Mouse (Mus musculus): ENCODE data around the gene Dclk3.

The Dclk3 gene

DNA sequence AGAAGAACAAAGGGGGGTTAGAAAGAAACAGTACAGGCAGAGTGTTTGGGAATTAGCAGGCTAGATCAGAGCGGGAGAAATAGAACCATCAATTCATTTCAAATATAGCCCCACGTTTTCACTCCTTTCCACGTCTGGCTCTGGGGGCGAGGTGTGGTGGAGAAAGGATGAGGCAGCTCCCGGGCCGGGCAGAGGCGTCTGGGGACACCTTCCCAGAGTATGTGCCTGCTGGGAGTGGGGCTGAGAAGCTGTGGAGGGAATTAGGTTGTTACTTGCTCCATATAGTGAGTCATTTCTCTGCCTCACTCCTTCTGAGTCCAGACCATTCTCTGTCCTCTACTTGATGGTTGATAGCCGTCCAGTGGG, 938 bp downstream of the Dclk3 start:
- in situ Hi-C loops (cut with MboI, MseI) = no loop called here

DNA sequence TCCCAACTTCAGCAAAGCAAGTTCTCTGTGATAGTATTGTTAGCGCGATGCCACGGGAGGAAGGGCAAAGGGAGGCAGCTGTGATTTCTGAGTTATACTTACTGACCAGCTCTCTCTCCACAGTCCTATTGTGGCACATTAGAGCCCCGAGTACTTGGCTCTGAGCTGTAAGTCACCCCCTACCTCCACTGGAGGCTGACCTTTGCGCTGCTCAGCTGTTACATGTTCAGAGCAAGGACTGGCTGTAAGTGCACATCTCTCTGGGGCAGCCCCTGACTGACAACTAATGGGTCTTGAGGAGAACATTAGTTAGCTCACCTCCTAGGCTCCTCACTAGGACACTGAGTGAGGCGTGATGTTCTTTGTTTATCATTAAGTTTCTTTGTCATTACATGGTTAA, 1.6 kb downstream of the Dclk3 start:
- in situ Hi-C loops (cut with MboI, MseI) = no loop called here

- in situ Hi-C loops (cut with MboI, MseI) = no loop called here
Measured at GRCm38 (mm10) chr9:111441151-111441550, 2.3 kb downstream of the Dclk3 start.

- in situ Hi-C loops (cut with MboI, MseI) = no loop called here
Measured at GRCm38 (mm10) chr9:111446204-111446603, 7.3 kb downstream of the Dclk3 start.

- in situ Hi-C loops (cut with MboI, MseI) = no loop called here
Measured at GRCm38 (mm10) chr9:111448976-111449375, 10.1 kb downstream of the Dclk3 start.

GRCm38 (mm10) chr9:111449880-111450279, 11.0 kb downstream of the Dclk3 start:
- in situ Hi-C loops (cut with MboI, MseI) = no loop called here

- in situ Hi-C loops (cut with MboI, MseI) = no loop called here
Measured at GRCm38 (mm10) chr9:111450853-111451404, 12.0 kb downstream of the Dclk3 start.

DNA sequence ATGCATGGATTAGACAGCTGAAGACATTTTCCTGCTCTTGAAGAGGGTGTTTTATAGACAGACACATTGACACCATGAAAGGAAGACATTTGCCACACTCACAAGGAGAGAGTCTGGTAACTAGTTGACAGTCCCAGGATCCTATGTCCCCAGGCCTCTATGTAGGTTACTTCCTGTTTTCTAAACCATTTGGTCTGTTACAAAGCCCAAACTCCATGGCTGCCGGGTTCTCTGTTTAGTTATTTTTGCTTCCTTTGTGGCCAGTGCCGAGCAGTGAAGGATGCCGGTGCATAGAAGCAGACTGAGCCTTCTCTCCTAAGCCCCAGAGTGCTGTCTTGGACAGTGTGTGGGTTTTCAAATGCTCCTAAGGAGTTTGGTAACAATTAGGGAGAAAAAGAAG, 15.0 kb downstream of the Dclk3 start:
- in situ Hi-C loops (cut with MboI, MseI) = no loop called here

DNA sequence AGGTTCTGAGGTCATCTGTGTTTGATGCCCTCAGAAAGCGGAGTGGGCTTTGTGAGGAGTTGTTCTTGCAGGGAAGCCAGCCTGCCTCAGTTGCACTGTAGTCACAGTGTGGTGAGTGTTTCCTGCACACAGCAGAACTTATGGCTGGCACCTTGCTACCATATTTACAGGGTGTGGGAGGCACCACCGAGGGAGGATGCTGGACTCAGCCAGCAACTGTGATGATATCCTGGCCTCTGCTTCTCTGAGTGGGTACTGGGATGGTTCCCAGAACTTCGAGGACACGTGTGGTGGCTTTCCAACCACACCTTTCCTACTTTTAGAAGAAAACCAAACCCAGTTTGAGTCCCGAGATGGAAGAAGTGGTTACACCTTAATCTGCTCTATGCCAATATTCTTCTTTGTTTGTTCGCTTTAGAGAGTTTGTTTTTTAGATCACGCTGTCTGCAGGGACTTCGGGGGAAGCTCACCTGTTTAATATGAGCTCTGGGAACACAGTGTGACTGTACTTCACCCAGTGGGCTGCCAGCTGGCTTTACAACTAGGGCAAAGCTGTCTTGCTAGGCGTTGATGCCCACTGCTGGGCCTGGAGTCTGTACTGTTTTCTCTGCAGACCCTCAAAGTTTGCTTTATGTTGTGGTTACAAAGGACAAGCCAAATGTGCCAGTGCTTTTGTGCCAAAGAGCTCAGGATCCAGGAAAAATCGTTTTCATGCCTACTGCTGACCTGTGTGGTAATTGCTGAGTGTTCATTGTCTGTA, 18.5 kb downstream of the Dclk3 start:
- in situ Hi-C loops (cut with MboI, MseI) = no loop called here

DNA sequence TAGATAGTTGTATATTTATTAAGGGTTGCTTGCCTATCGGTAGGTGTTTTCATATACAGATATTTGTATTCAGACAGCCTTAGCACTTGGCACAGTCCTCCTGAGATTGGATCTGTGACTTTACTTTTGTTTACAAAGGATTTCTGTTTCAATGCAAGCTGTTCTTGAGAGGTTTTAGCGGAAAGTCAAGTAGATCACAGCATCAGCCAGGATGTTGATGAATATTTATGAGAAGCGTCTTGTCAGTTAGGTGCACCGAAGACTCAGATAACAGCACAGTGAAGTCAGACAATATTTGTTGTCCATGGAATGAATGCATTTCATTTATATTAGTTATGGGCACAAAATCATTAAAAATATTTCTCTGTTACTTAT, 19.0 kb downstream of the Dclk3 start:
- in situ Hi-C loops (cut with MboI, MseI) = no loop called here

GRCm38 (mm10) chr9:111459466-111459865, 20.6 kb downstream of the Dclk3 start:
- in situ Hi-C loops (cut with MboI, MseI) = no loop called here

- in situ Hi-C loops (cut with MboI, MseI) = no loop called here
Measured at GRCm38 (mm10) chr9:111460201-111460814, 21.4 kb downstream of the Dclk3 start.

DNA sequence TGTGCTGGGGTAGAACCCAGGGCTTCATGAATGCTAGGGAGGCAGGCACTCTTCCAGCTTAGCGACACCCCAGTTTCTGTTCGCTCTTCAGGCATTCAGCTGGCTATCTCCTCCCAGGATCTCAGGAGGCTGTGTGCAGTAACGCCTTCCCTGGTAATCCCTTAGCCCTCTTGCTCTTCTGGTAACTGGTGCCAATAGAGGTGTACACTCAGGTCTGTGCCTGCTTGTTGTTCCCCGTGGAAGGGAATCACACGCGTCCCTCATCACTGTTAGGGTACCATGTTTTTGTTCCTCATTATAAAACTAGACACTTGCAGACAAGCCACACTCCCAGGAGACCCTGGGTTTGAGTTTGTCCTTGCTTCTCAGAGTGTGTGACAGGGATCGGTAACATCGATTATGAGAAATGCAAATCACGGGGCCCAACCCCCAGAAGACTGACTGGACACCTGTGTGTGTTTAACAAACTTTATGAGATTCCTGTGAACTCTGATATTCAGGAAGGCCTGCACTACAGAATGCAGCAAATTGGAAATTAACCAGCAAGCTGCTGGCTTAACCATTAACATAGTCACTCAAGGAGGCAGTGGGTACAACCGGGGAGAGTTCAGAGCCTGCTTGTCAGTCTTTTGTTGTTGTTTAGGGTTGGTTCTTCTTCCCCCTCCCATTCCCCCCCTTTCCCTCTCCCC, 22.7 kb downstream of the Dclk3 start:
- in situ Hi-C loops (cut with MboI, MseI) = no loop called here

DNA sequence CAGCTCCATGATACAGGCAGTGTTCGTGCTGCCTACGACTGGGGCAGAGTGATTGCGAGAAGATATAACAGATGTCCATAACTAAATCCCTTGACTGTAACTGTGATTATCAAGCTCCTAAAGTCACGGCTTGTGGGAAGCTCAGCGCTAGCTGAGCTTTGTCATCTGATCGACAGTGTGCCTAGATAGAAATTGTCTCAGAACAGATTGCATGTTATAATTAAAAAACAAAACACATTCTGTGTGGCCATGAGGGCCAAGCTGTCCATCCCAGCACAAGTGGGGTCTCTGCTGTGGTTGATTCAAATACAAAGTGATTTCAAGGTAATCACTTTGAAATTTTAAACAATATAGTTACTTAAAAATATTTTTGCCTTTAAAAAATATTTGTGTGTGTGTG, 26.8 kb downstream of the Dclk3 start:
- in situ Hi-C loops (cut with MboI, MseI) = no loop called here

DNA sequence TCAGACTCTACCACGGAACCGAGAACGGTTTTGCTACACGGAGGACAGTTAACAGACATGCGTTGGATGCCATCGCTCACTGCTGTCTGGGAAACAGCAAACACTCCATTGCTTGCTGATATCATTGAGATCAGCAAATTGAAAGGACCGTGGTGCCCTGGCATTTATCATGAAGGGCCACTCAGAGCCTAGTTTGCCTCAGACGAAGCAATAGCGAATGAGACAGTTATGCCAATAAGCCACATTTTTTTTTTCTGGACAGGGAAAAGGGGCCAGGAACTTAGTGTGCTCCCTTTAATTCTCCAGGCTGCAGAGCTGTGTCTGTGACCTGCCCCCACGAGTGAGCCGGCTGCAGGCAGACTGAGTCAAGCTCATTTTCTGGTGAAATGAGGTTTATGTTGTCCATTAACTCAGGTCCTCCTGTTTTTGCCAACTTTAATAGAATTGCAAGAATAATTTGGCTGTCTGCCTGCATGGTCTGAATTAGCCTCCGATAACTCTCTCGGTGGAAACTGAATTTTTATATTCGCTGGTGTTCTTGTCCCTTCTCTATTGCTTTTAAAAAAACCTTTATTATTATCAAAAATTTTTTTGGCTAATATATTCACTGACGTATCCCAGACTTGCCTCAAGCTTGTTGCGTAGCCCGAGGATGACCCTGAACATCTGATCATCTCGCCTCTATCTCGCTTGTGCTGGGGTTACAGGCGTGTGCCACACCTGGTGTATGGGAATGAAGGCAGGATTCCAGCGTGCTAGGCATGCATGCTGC, 35.0 kb downstream of the Dclk3 start:
- in situ Hi-C loops (cut with MboI, MseI) = no loop called here

- in situ Hi-C loops (cut with MboI, MseI) = no loop called here
Measured at GRCm38 (mm10) chr9:111474458-111474745, 35.5 kb downstream of the Dclk3 start.

GRCm38 (mm10) chr9:111475281-111475680, 36.4 kb downstream of the Dclk3 start:
- in situ Hi-C loops (cut with MboI, MseI) = no loop called here

GRCm38 (mm10) chr9:111475973-111476372, 37.1 kb downstream of the Dclk3 start:
- in situ Hi-C loops (cut with MboI, MseI) = no loop called here

DNA sequence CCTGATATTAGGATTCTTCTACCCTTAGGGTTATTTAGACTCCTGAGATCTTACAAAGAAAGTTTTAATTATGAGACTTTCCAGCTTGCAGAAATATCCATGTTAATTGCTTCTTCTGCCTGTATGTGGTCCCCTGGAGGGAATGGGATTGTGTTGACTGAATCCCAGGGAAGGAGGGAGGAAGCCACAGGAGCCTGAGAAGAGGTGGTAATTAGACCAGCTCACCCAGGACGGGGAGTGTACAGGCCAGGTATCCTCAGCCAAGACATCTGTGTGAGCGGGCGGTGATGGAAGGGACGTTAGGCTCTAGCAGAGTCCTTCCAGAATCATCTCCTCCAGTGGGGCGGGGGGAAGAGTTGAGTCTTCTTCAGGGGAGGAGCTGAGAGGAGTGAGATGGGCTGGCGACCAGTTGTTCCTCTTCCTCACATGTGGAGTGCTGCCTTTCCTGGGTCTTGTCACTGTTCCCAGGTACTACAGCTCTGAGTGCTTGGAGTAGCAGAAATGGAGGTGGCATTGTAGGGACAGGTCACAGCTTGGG, 37.7 kb downstream of the Dclk3 start:
- in situ Hi-C loops (cut with MboI, MseI) = no loop called here

- in situ Hi-C loops (cut with MboI, MseI) = no loop called here
Measured at GRCm38 (mm10) chr9:111478853-111479490, 40.1 kb downstream of the Dclk3 start.

DNA sequence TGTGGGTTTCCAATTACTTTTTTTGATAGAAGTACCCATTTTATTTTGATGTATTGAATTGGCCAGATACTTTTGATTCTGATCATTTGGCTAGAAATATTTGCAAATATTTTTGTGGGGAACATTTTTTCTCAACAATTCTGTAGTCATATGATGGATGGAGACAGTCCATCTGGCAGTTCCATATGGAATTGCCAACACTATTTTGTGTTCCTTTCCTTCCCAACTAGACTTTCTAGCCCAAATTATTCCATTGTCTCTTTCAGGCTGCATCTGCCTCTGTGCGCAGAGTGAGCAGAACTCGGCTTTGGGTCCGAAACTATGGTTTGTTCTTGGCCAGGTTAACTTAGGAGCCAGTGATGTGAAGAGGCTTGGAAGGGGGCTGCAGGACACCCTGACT, 42.1 kb downstream of the Dclk3 start:
- in situ Hi-C loops (cut with MboI, MseI) = no loop called here

Data from regulatory T cell (primary cell).